Mouse (Mus musculus) cerebellum, adult 2 months (tissue): ENCODE data around the gene Bcar1. TPM values are rescaled to one million over a fixed set of nuclear protein-coding genes. Genes with fewer than 3 reads are reported as not detected.

Experiments used
- DNase-seq, 2 experiments: peaks; one replicate each; pipeline ENCODE4 v3.0.0; 2021
- H3K27ac ChIP-seq: fragments of 200-500 bp; 2 replicates; pipeline ENCODE4 v1.5.1; 2012; ENCODE audit warnings: low read length, control low read depth, inconsistent platforms; ENCODE audit not compliant: insufficient read depth
- H3K27me3 ChIP-seq: fragments of 200-500 bp; 2 replicates; pipeline ENCODE4 v1.6.1; 2012; ENCODE audit warnings: inconsistent platforms, mild to moderate bottlenecking, low read length, moderate library complexity; ENCODE audit not compliant: control insufficient read depth, insufficient read depth
- H3K4me1 ChIP-seq: fragments of 200-500 bp; 2 replicates; pipeline ENCODE4 v1.6.1; 2011; ENCODE audit warnings: low read length; ENCODE audit not compliant: control insufficient read depth, insufficient read depth
- H3K4me3 ChIP-seq: fragments of 200-500 bp; replicated peaks from 2 replicates; pipeline ENCODE3; 2011; ENCODE audit warnings: mild to moderate bottlenecking, low read depth, low read length, control low read depth; ENCODE audit not compliant: insufficient read depth
- CTCF ChIP-seq: fragments of 200-500 bp; IDR thresholded peaks from 2 replicates; pipeline ENCODE4 v1.5.1; 2011; ENCODE audit warnings: low read depth, mild to moderate bottlenecking, control low read depth, low read length, moderate library complexity, borderline replicate concordance; ENCODE audit not compliant: insufficient read depth
- POLR2A ChIP-seq: fragments of 200-500 bp; IDR thresholded peaks from 2 replicates; pipeline ENCODE4 v1.6.1; 2011; ENCODE audit warnings: low read length, control low read depth, borderline replicate concordance; ENCODE audit not compliant: insufficient read depth
- WGBS: fragments of 180-500 bp; shearing (Covaris S2); methylation state at CpG from one replicate; pipeline ENCODE4 v1.1.7; 2018; 5-methylcytosine and 5-hydroxymethylcytosine counted together
- polyA plus RNA-seq: library from polyadenylated mRNA; depleted of rRNA; stranded (reverse); fragments of >200 nt; gene quantifications from 2 replicates; pipeline ENCODE4 v1.2.3, GENCODE M21; 2012

The Bcar1 gene
- polyA plus RNA-seq, 1 experiment = 129 TPM

GRCm38 (mm10) chr8:111734244-111734960 lies 9.2 kb downstream of the Bcar1 start:
- DNase-seq = peak; percentile 15 to 21
- Histone ChIP-seq H3K27me3 (no peaks in the 10 kb centered on the region), H3K4me3 (no peak overlapping the region), H3K27ac (peak overlapping the region; percentile 44; the same call in 1 of the 2 replicates), H3K4me1 (peaks cover 74% of the 10 kb centered on the region)
- TF ChIP-seq POLR2A = no peak
- no peak for TF ChIP-seq CTCF
- 13% methylated on average over 6 of the region's 6 CpGs for WGBS

GRCm38 (mm10) chr8:111733581-111734243 lies 9.9 kb downstream of the Bcar1 start:
- Histone ChIP-seq H3K27ac (no peak overlapping the region), H3K4me1 (peaks cover 73% of the 10 kb centered on the region), H3K27me3 (no peaks in the 10 kb centered on the region), H3K4me3 (no peak overlapping the region)
- WGBS = 29% methylated on average over 5 of the region's 5 CpGs
- DNase-seq = peak in 1 of 2 experiments; percentile 32
- no peak for TF ChIP-seq POLR2A
- no peak for TF ChIP-seq CTCF

- TF ChIP-seq POLR2A (no peak), CTCF (no peak)
- H3K27me3 ChIP-seq = no peaks in the 10 kb centered on the region
- no peak for DNase-seq
- peaks cover 83% of the 10 kb centered on the region for H3K4me1 ChIP-seq
- WGBS = 10% methylated on average over 10 of the region's 10 CpGs
- H3K27ac ChIP-seq = peak overlapping the region; percentile 32; the same call in 1 of the 2 replicates
- peak overlapping the region; percentile 69 for H3K4me3 ChIP-seq
Observed at GRCm38 (mm10) chr8:111732406-111733085, 11.1 kb downstream of the Bcar1 start.

- TF ChIP-seq CTCF = no peak
- peak; percentile 46; the same call in 1 of the 2 replicates for TF ChIP-seq POLR2A
- Histone ChIP-seq H3K4me1 (peaks cover 83% of the 10 kb centered on the region), H3K27me3 (no peaks in the 10 kb centered on the region), H3K4me3 (peak overlapping the region; percentile 70), H3K27ac (peak overlapping the region; percentile 32; the same call in 1 of the 2 replicates)
- DNase-seq = peak; percentile 93 to 95
- 0% methylated on average over 27 of the region's 41 CpGs for WGBS
Observed at GRCm38 (mm10) chr8:111732004-111732403, 11.6 kb downstream of the Bcar1 start.

GRCm38 (mm10) chr8:111731231-111731977 lies 12.2 kb downstream of the Bcar1 start:
- Histone ChIP-seq H3K27me3 (no peaks in the 10 kb centered on the region), H3K27ac (peak overlapping the region; percentile 37; the same call in 1 of the 2 replicates), H3K4me1 (peaks cover 83% of the 10 kb centered on the region), H3K4me3 (peak overlapping the region; percentile 70)
- peak; percentile 59 to 72 for DNase-seq
- no peak for TF ChIP-seq CTCF
- TF ChIP-seq POLR2A = no peak
- under 1% methylated on average over 39 of the region's 39 CpGs for WGBS

GRCm38 (mm10) chr8:111729233-111730170 lies 14.1 kb downstream of the Bcar1 start:
- no peak for TF ChIP-seq POLR2A
- TF ChIP-seq CTCF = no peak
- Histone ChIP-seq H3K27me3 (no peaks in the 10 kb centered on the region), H3K4me3 (peak overlapping the region; percentile 5), H3K27ac (peak overlapping the region; percentile 51), H3K4me1 (peaks cover 71% of the 10 kb centered on the region)
- DNase-seq = peak in 1 of 2 experiments; percentile 29
- 28% methylated on average over 7 of the region's 7 CpGs for WGBS

- WGBS = 25% methylated on average over 5 of the region's 5 CpGs
- TF ChIP-seq POLR2A (no peak), CTCF (no peak)
- peak in 1 of 2 experiments; percentile 15 for DNase-seq
- H3K27ac ChIP-seq = peak overlapping the region; percentile 5; the same call in 1 of the 2 replicates
- peaks cover 62% of the 10 kb centered on the region for H3K4me1 ChIP-seq
- no peak overlapping the region for H3K4me3 ChIP-seq
- no peaks in the 10 kb centered on the region for H3K27me3 ChIP-seq
Observed at GRCm38 (mm10) chr8:111728481-111728880, 15.1 kb downstream of the Bcar1 start.
